ENCODE assay signal across 9 mouse cellular contexts in the genomic region with DNA sequence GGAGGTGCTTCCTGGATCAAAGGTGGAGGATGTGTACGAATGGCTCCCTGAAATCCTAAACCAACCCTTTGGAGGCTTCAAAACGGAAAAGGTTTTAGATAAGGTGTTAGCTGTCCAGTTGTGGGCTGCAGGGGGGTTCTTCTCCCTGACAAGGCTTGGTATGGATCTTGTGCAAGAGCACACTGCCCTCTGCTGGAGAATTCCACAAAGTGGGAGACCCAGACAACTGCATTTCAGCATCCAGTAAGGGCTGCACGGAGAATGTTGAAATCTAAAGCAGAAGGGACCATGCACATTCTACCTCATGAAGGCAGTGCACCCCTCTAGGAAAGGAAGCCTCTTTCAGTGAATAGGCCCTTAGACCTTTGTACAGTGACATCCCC.
DNase-seq lines count a peak whose midpoint lies in the region; ATAC-seq lines count a peak whose summit lies in the region.
"Had no signal": no experiment of that assay in that cellular context is flagged by ENCODE, and none has a peak within 500 bp of the region (broad histone marks: within the 10 kb centered on the region; RNA-seq: fewer than 3 reads in every experiment).

No protein-coding gene starts in this region.

- 25% methylated on average over 3 of the region's 3 CpGs for WGBS in hindbrain, embryonic 15.5 days

- H3K4me1 ChIP-seq in hindbrain, embryonic 15.5 days (replicated peaks): 0 out of 2 replicates have a peak, but pooled peaks cover 13% of the 10 kb centered on the region
- H3K4me1 ChIP-seq: heart, embryonic 15.5 days had no signal

- no peak overlapping the region for H3K27ac ChIP-seq in hindbrain, embryonic 15.5 days (replicated peaks)
- H3K27ac ChIP-seq: heart, embryonic 15.5 days had no signal

- no peak overlapping the region for H3K4me3 ChIP-seq in hindbrain, embryonic 15.5 days
- H3K4me3 ChIP-seq: heart, embryonic 15.5 days had no signal

- H3K9me3 ChIP-seq in hindbrain, embryonic 15.5 days: no peaks in the 10 kb centered on the region
- H3K9me3 ChIP-seq: heart, embryonic 15.5 days had no signal

- no peaks in the 10 kb centered on the region for H3K36me3 ChIP-seq in hindbrain, embryonic 15.5 days
- H3K36me3 ChIP-seq: heart, embryonic 15.5 days had no signal

- H3K4me2 ChIP-seq in hindbrain, embryonic 15.5 days: no peak overlapping the region
- H3K4me2 ChIP-seq: heart, embryonic 15.5 days had no signal

- DNase-seq in gastrocnemius, adult 18-20 months (ENCODE audit: low spot score): peak; percentile 41
- no peak for DNase-seq in gastrocnemius, postnatal 25 days
- DNase-seq in brain, embryonic 18.5 days (ENCODE audit: low read depth, low spot score): peak; percentile 46
- DNase-seq in left cerebral cortex, adult 18-20 months (ENCODE audit: low spot score in 2 of 2): peak; percentile 64 to 68
- DNase-seq in right cerebral cortex, postnatal 36 days (ENCODE audit: low spot score in 2 of 2): peak; percentile 24 to 41

- ATAC-seq in erythroblast, adult 5-6 weeks (replicated peaks; ENCODE audit: low FRiP score, poor library complexity, severe bottlenecking): peak; percentile 77
- ATAC-seq in hindbrain, embryonic 15.5 days (ENCODE audit: low FRiP score, low read depth): peak; percentile 54
- ATAC-seq in megakaryocyte, adult 5-6 weeks (ENCODE audit: poor library complexity, severe bottlenecking): peak; percentile 45

- no peak overlapping the region for H3K9ac ChIP-seq in hindbrain, embryonic 15.5 days
- H3K9ac ChIP-seq: heart, embryonic 15.5 days had no signal

- no peaks in the 10 kb centered on the region for H3K27me3 ChIP-seq in hindbrain, embryonic 15.5 days
- H3K27me3 ChIP-seq: heart, embryonic 15.5 days had no signal
